Mouse (Mus musculus) adrenal gland, postnatal 36 days (tissue): Measurements from ENCODE around the gene Homer2. TPM values are rescaled to one million over a fixed set of nuclear protein-coding genes. Genes with fewer than 3 reads are reported as not detected.

ENCODE experiments used
- DNase-seq, 2 experiments: peaks; one replicate each; pipeline ENCODE4 v3.0.0; 2021; ENCODE audit warnings: mixed read lengths in 1 of 2
- total RNA-seq, 2 experiments: library from RNA; stranded (reverse); gene quantifications; 2 replicates each; pipeline ENCODE4 v1.2.3; 2021

Homer2 gene
- total RNA-seq, 2 experiments from 2014 or later, result 2.3 to 5.1 TPM

GRCm38 (mm10) chr7:81652296-81652695 lies 55.0 kb downstream of the Homer2 start:
- no peak for DNase-seq

- no peak for DNase-seq
Observed at GRCm38 (mm10) chr7:81651284-81651683, 56.0 kb downstream of the Homer2 start.

DNA sequence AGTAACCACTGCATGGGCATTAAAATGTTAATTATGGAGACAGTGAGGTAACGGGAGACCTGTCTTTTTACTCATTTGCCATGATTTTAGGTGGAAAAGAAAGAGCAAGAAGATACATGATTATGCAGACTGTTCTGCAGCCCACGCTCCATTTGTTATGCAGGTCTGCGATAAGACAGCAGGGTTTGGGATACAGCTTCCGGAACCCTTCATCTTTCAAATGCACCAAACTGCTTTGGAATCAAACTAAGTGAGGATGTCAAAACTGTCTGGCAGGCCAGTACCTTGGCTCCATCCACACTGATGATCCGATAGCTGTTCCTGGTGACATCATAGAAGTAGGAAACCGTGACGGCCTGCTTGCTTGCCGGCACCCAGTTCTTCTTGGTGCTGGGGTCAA lies 58.1 kb downstream of the Homer2 start:
- no peak for DNase-seq

- DNase-seq, result no peak
Observed at GRCm38 (mm10) chr7:81647959-81648358, 59.4 kb downstream of the Homer2 start.

- DNase-seq, result no peak
Observed at GRCm38 (mm10) chr7:81644551-81645235, 62.6 kb downstream of the Homer2 start.

- peak; percentile 1 to 30 for DNase-seq
Observed at GRCm38 (mm10) chr7:81641101-81641500, 66.2 kb downstream of the Homer2 start.

- no peak for DNase-seq
Observed at GRCm38 (mm10) chr7:81632586-81632985, 74.7 kb downstream of the Homer2 start.

GRCm38 (mm10) chr7:81631261-81631660 lies 76.1 kb downstream of the Homer2 start:
- DNase-seq, result no peak

DNA sequence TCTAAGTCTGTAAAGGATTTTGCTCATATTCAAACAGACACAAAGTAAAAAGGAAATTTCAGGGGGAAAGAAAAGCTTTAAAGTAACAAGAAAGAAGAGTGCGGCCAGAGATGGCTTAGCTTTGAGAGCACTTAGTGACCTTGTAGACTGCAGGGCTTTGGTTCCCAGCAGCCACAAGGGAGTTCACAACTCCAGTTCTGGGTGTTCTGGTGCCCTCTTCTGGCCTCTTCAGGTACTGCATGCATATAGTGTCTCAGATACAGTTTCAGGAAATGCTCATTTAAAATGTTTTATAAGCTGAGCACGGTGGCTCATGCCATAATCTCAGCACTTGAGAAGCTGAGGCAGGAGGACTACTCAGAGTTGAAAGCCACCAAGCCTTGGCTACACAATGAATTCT lies 80.9 kb downstream of the Homer2 start:
- no peak for DNase-seq

- DNase-seq, result no peak
Observed at GRCm38 (mm10) chr7:81623767-81624166, 83.6 kb downstream of the Homer2 start.

GRCm38 (mm10) chr7:81622793-81623192 lies 84.5 kb downstream of the Homer2 start:
- no peak for DNase-seq

DNA sequence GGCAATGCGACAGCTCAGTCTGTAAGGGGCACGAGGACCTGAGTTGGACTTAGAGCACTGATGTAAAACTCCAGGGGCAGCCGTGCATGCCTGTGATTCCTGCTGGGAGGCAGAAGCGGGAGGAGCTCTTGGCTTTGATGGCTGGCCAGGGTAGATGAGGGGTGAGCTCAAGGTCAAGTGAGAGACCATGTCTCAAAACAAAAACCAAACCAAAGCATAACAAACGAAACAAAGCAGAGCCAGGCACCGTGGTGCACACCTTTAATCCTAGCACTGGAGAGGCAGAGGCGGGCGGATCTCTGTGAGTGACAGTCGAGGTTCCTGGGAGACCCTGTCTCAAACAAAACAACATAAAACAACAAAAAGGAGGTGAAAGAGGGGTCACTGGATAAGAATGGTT lies 92.3 kb downstream of the Homer2 start:
- no peak for DNase-seq

GRCm38 (mm10) chr7:81612856-81613635 lies 94.3 kb downstream of the Homer2 start:
- DNase-seq, result peak in 1 of 2 experiments; percentile 18

- peak; percentile 25 to 50 for DNase-seq
Observed at GRCm38 (mm10) chr7:81610125-81610524, 97.2 kb downstream of the Homer2 start.

GRCm38 (mm10) chr7:81606452-81606851 lies 100.9 kb downstream of the Homer2 start:
- no peak for DNase-seq

GRCm38 (mm10) chr7:81605489-81605888 lies 101.8 kb downstream of the Homer2 start:
- no peak for DNase-seq

DNA sequence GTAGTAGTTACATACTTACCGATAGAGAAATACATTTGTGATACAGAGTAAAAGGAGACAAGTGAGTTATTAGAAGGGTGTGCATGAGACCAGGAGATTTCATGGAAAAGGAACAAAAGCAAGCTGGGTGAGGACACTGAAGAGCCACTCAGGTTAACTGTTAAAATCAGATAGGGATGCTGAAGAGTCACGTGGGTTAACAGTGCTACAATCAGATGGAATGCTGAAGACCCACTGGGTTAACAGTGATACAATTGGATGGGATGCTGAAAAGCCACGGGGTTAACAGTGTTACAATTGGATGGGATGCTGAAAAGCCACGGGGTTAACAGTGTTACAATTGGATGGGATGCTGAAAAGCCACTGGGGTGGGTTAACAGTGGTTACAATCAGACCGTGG lies 102.3 kb downstream of the Homer2 start:
- no peak for DNase-seq

DNA sequence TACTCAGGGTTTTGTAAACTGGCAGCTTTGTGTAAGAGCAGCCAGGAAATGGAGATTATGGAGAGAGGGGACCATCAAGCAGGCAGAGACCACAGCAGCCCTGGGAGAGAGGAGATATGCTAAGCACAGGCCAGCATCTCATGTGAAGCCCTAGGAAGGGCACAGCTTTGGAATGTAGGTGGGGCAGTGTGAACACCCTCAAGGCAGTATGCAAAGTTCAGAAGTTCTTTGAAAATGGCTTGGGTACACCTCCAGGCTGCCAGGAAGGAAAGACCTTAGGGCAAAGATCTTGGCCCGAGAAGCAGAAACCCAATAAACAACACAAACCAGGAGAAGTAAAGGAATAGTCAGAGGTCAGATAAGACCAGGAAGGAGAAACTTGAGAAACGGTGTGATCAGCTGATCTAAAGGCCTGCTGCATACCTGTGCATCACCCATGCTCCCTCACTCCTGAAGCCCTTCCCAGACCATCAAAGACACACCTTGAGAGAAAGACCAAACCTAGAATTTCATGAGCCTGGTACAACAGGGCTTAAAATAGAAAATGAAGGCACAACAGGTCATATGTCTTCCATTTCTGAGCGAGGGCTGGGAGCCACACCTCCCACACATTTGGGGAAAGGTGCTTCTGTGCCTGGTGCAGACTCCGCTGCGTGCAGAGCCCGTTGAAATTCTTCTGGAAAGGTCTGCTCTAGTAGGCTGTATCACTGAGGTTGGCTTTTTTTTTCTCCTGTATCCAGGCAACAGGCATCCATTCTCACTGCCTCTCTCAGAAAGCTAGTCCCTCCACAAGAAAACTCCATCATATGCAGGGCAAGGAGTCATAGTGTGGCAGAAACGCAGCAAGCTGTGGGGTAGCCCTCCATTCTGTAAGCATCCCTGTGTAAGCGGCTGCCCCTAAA lies 107.7 kb downstream of the Homer2 start:
- DNase-seq, result no peak

- DNase-seq, result no peak
Observed at GRCm38 (mm10) chr7:81597660-81598059, 109.7 kb downstream of the Homer2 start.

GRCm38 (mm10) chr7:81596086-81596485 lies 111.2 kb downstream of the Homer2 start:
- DNase-seq, result no peak

GRCm38 (mm10) chr7:81595056-81595455 lies 112.3 kb downstream of the Homer2 start:
- DNase-seq, result no peak

DNA sequence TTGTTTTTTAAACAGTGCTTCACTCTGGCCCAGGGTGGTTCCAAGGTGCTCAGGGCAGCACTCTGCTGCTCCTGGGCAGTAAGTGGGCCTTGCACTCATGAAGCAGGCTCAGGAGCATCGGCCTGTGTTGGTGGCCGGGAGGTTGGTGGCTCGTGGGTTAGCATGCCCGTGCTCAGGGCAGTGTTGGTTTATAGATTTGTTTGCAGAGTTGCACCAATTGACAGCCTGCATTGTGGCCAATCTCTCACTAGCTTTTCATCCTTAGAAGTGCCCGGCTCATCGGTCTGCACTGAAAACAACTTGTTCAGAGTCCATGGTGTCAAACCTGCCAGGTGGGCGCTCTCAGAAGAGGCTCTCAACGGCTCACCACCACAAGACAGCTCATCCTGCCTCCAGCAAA lies 113.9 kb downstream of the Homer2 start:
- DNase-seq, result no peak

DNA sequence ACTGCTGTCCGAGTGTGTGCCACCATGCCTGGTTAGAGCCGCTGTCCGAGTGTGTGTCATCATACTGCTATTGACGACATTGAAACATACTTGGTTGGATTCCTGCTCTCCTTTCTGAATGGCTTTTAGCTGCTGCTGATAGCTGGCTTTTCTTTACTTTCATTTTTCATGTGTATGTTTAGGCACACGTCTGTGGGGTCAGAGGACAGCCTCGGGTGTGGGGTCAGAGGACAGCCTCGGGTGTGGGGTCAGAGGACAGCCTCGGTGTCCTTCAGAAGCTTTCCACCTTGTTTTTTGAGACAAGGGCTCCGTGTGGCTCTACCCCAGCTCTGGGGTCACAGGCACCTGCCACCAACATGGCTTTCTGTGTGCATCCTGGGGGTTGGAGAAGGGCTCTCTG lies 114.6 kb downstream of the Homer2 start:
- no peak for DNase-seq
